Mouse (Mus musculus): ENCODE measurements around the gene Uck2. TPM values are rescaled to one million over a fixed set of nuclear protein-coding genes. Genes with fewer than 3 reads are reported as not detected.
A peak's percentile ranks its signal among the peaks of the same experiment; 100 is the strongest.

Gene Uck2
- polyA plus RNA-seq (2012; rRNA removed) = 17.5 and 18.4 TPM in 2 replicates

GRCm38 (mm10) chr1:167285320-167285355 is at the start of gene Uck2:
Gene Uck2, minus strand, starts transcription at chr1:167285320.
- DNase-seq (ENCODE audit: extremely low spot score in 1 of 2, low spot score in 1 of 2) = no peak

GRCm38 (mm10) chr1:167331106-167331505 is 46.0 kb upstream of the Uck2 start:
- DNase-seq (ENCODE audit: extremely low spot score in 1 of 2, low spot score in 1 of 2) = no peak

- DNase-seq (ENCODE audit: extremely low spot score in 1 of 2, low spot score in 1 of 2) = no peak
Measured at GRCm38 (mm10) chr1:167328776-167329175, 43.7 kb upstream of the Uck2 start.

- DNase-seq (ENCODE audit: extremely low spot score in 1 of 2, low spot score in 1 of 2) = no peak
Measured at GRCm38 (mm10) chr1:167321691-167322090, 36.6 kb upstream of the Uck2 start.

- no peak for DNase-seq (ENCODE audit: extremely low spot score in 1 of 2, low spot score in 1 of 2)
Measured at GRCm38 (mm10) chr1:167313220-167313619, 28.1 kb upstream of the Uck2 start.

GRCm38 (mm10) chr1:167312367-167312766 is 27.2 kb upstream of the Uck2 start:
- DNase-seq (ENCODE audit: extremely low spot score in 1 of 2, low spot score in 1 of 2) = no peak

- peak; percentile 94 to 98 for DNase-seq (ENCODE audit: extremely low spot score in 1 of 2, low spot score in 1 of 2)
Measured at GRCm38 (mm10) chr1:167308261-167309054, 23.3 kb upstream of the Uck2 start, which contains the start of gene Tmco1. Gene Tmco1, plus strand, starts transcription at chr1:167308378.

GRCm38 (mm10) chr1:167307674-167308073 is 22.6 kb upstream of the Uck2 start:
- no peak for DNase-seq (ENCODE audit: extremely low spot score in 1 of 2, low spot score in 1 of 2)

- peak in 1 of 2 experiments; percentile 61 for DNase-seq (ENCODE audit: extremely low spot score in 1 of 2, low spot score in 1 of 2)
Measured at GRCm38 (mm10) chr1:167306451-167307240, 21.5 kb upstream of the Uck2 start.

GRCm38 (mm10) chr1:167305501-167306137 is 20.5 kb upstream of the Uck2 start:
- DNase-seq (ENCODE audit: extremely low spot score in 1 of 2, low spot score in 1 of 2) = no peak

- no peak for DNase-seq (ENCODE audit: extremely low spot score in 1 of 2, low spot score in 1 of 2)
Measured at GRCm38 (mm10) chr1:167300122-167300521, 15.0 kb upstream of the Uck2 start.

- no peak for DNase-seq (ENCODE audit: extremely low spot score in 1 of 2, low spot score in 1 of 2)
Measured at GRCm38 (mm10) chr1:167295679-167296402, 10.7 kb upstream of the Uck2 start.

- DNase-seq (ENCODE audit: extremely low spot score in 1 of 2, low spot score in 1 of 2) = no peak
Measured at GRCm38 (mm10) chr1:167292447-167292846, 7.3 kb upstream of the Uck2 start.

GRCm38 (mm10) chr1:167291610-167292009 is 6.5 kb upstream of the Uck2 start:
- no peak for DNase-seq (ENCODE audit: extremely low spot score in 1 of 2, low spot score in 1 of 2)

GRCm38 (mm10) chr1:167290263-167290592 is 5.1 kb upstream of the Uck2 start:
- DNase-seq (ENCODE audit: extremely low spot score in 1 of 2, low spot score in 1 of 2) = no peak

- DNase-seq (ENCODE audit: extremely low spot score in 1 of 2, low spot score in 1 of 2) = no peak
Measured at GRCm38 (mm10) chr1:167289567-167290262, 4.6 kb upstream of the Uck2 start.

- no peak for DNase-seq (ENCODE audit: extremely low spot score in 1 of 2, low spot score in 1 of 2)
Measured at GRCm38 (mm10) chr1:167288665-167289538, 3.8 kb upstream of the Uck2 start.

GRCm38 (mm10) chr1:167287156-167287555 is 2.0 kb upstream of the Uck2 start:
- peak in 1 of 2 experiments; percentile 41 for DNase-seq (ENCODE audit: extremely low spot score in 1 of 2, low spot score in 1 of 2)

- DNase-seq (ENCODE audit: extremely low spot score in 1 of 2, low spot score in 1 of 2) = no peak
Measured at GRCm38 (mm10) chr1:167285356-167285755, 236 bp upstream of the Uck2 start.

GRCm38 (mm10) chr1:167284837-167285319 is 242 bp downstream of the Uck2 start:
- DNase-seq (ENCODE audit: extremely low spot score in 1 of 2, low spot score in 1 of 2) = peak; percentile 64 to 83
